Comparison of ENCODE assay signal across 19 mouse cellular contexts in the genomic region with DNA sequence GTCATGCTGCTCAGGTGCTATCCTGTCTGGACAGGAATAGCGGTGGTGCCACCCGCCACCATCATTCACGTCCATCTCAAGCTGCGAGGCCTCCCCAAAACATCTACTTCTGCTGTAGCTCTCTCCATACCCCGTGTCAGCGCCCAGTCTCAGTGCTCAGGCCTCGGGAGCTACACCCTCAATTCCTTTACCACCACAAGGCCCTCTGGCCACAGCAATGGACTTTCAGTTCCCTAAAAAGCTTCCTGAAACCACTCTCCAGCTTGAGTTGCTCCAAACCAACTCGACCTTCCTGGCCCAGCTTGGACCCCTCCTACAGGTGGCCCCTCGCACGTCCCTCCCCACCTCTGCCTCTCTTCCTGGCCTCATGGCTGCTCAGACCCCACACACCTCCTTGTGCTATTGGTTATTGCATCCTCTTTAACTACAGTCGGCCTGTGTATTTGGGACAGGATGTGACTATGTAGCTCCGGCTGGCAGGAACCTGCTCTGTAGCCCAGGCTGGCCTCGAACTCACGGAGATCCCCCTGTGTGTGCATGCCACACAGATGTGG. TPM values are rescaled to one million over a fixed set of nuclear protein-coding genes. Genes with fewer than 3 reads are reported as not detected.
DNase-seq lines count a peak whose midpoint lies in the region; ATAC-seq and TF ChIP-seq lines count a peak whose summit lies in the region.
"Had no signal": no experiment of that assay in that cellular context is flagged by ENCODE, and none has a peak within 500 bp of the region (broad histone marks: within the 10 kb centered on the region; RNA-seq: fewer than 3 reads in every experiment).

No protein-coding gene starts in this region.

- no peaks in the 10 kb centered on the region for H3K9me3 ChIP-seq in forebrain, embryonic 12.5 days
- no peaks in the 10 kb centered on the region for H3K9me3 ChIP-seq in forebrain, postnatal 0 days (ENCODE audit: low read length)
- no peaks in the 10 kb centered on the region for H3K9me3 ChIP-seq in liver, embryonic 16.5 days (replicated peaks; ENCODE audit: control insufficient read depth, low read length)
- H3K9me3 ChIP-seq: embryonic facial prominence, embryonic 15.5 days; lung, embryonic 15.5 days; stomach, embryonic 15.5 days had no signal

- H3K36me3 ChIP-seq in forebrain, embryonic 12.5 days (replicated peaks), result peaks cover 73% of the 10 kb centered on the region
- peaks cover 53% of the 10 kb centered on the region for H3K36me3 ChIP-seq in forebrain, postnatal 0 days (ENCODE audit: insufficient read depth)
- H3K36me3 ChIP-seq in liver, embryonic 16.5 days (ENCODE audit: control insufficient read depth, insufficient read depth), result peaks cover 89% of the 10 kb centered on the region
- H3K36me3 ChIP-seq in splenic B cell, adult 2 months (ENCODE audit: control insufficient read depth, insufficient read depth, low read length, poor library complexity, severe bottlenecking), result peaks cover 17% of the 10 kb centered on the region

- H3K27ac ChIP-seq in forebrain, embryonic 12.5 days, result no peak overlapping the region
- H3K27ac ChIP-seq in forebrain, postnatal 0 days (ENCODE audit: low read depth, low read length), result no peak overlapping the region
- H3K27ac ChIP-seq in liver, embryonic 16.5 days (ENCODE audit: low read length), result 0 out of 2 replicates have a peak overlapping the region, but pooled peaks have one; percentile 24
- H3K27ac ChIP-seq: embryonic facial prominence, embryonic 15.5 days; lung, embryonic 15.5 days; stomach, embryonic 15.5 days had no signal

- no peak for ATAC-seq in forebrain, embryonic 12.5 days (ENCODE audit: low FRiP score)
- no peak for ATAC-seq in forebrain, postnatal 0 days
- ATAC-seq in liver, embryonic 16.5 days (ENCODE audit: low read depth), result no peak
- ATAC-seq: forebrain, embryonic 14.5 days had no signal

- H3K9ac ChIP-seq in forebrain, embryonic 12.5 days, result peak overlapping the region; percentile 17; the same call in 1 of the 2 replicates
- no peak overlapping the region for H3K9ac ChIP-seq in forebrain, postnatal 0 days
- no peak overlapping the region for H3K9ac ChIP-seq in liver, embryonic 16.5 days (ENCODE audit: low read depth, low read length)
- H3K9ac ChIP-seq: embryonic facial prominence, embryonic 15.5 days; lung, embryonic 15.5 days; stomach, embryonic 15.5 days had no signal

- no peak for DNase-seq in forebrain, postnatal 0 days
- DNase-seq in lung, postnatal 4 days, result peak; percentile 40 to 44
- no peak for DNase-seq in lung, postnatal 25 days (ENCODE audit: low spot score)
- DNase-seq in splenic B cell, adult 2 months (ENCODE audit: low read depth, low spot score), result peak; percentile 60
- DNase-seq in adrenal gland, adult 18-20 months (ENCODE audit: low spot score in 2 of 2), result no peak
- no peak for DNase-seq in Muller cell, postnatal 12 days (ENCODE audit: inconsistent ontology term)
- DNase-seq: layer of hippocampus, postnatal 36 days had no signal

- H3K4me2 ChIP-seq in forebrain, embryonic 12.5 days, result no peak overlapping the region
- no peak overlapping the region for H3K4me2 ChIP-seq in forebrain, postnatal 0 days (ENCODE audit: low read depth)
- H3K4me2 ChIP-seq in liver, embryonic 16.5 days (ENCODE audit: low read depth, low read length), result no peak overlapping the region
- H3K4me2 ChIP-seq: embryonic facial prominence, embryonic 15.5 days; heart, embryonic 11.5 days; lung, embryonic 15.5 days; midbrain, embryonic 11.5 days; stomach, embryonic 15.5 days had no signal

- H3K4me1 ChIP-seq in forebrain, embryonic 12.5 days, result peaks cover 20% of the 10 kb centered on the region
- H3K4me1 ChIP-seq in forebrain, postnatal 0 days (ENCODE audit: insufficient read depth), result peaks cover 9% of the 10 kb centered on the region
- H3K4me1 ChIP-seq in liver, embryonic 16.5 days (ENCODE audit: control insufficient read depth, low read depth, low read length), result peaks cover 48% of the 10 kb centered on the region

- 93% methylated on average over 14 of the region's 14 CpGs for WGBS in forebrain, embryonic 12.5 days
- WGBS in forebrain, postnatal 0 days, result 92% methylated on average over 14 of the region's 14 CpGs
- 76% methylated on average over 14 of the region's 14 CpGs for WGBS in liver, embryonic 16.5 days (ENCODE audit: insufficient replicate concordance)

- no peak for TF ChIP-seq CTCF in forebrain, postnatal 0 days (IDR thresholded peaks at IDR 0.05; ENCODE audit: low read depth)

- 0 out of 2 replicates have a peak, but pooled peaks cover 6% of the 10 kb centered on the region for H3K27me3 ChIP-seq in forebrain, embryonic 12.5 days
- no peaks in the 10 kb centered on the region for H3K27me3 ChIP-seq in forebrain, postnatal 0 days (ENCODE audit: insufficient read depth, low read length)
- no peaks in the 10 kb centered on the region for H3K27me3 ChIP-seq in liver, embryonic 16.5 days (ENCODE audit: control insufficient read depth, insufficient read depth, low read depth, low read length)
- no peaks in the 10 kb centered on the region for H3K27me3 ChIP-seq in splenic B cell, adult 2 months (ENCODE audit: control insufficient read depth, insufficient read depth, low read length, poor library complexity, severe bottlenecking)
- H3K27me3 ChIP-seq: embryonic facial prominence, embryonic 15.5 days; lung, embryonic 15.5 days; stomach, embryonic 15.5 days had no signal

- no peak overlapping the region for H3K4me3 ChIP-seq in forebrain, embryonic 12.5 days (replicated peaks)
- no peak overlapping the region for H3K4me3 ChIP-seq in forebrain, postnatal 0 days (ENCODE audit: low read depth, low read length)
- no peak overlapping the region for H3K4me3 ChIP-seq in liver, embryonic 16.5 days (ENCODE audit: low read depth, low read length)
- H3K4me3 ChIP-seq: embryonic facial prominence, embryonic 15.5 days; lung, embryonic 15.5 days; stomach, embryonic 15.5 days had no signal

RNA-seq across cellular contexts. Expression of a gene that starts 7.8 kb away (rescaled TPM):
- 0.29 TPM in 1 of 2 replicates, not detected in the other for polyA plus RNA-seq in forebrain, embryonic 12.5 days (2016; fragmentation: Nextera tagmentation; extraction: Ambion mirVana)
- total RNA-seq in forebrain, postnatal 0 days (2014; rRNA removed), result not detected in 2 replicates
- polyA plus RNA-seq in forebrain, postnatal 0 days (2015; fragmentation: Nextera tagmentation; extraction: Ambion mirVana), result 0.17 TPM in 1 of 2 replicates, not detected in the other
- 0.14 TPM in 2 replicates for polyA plus RNA-seq in liver, embryonic 16.5 days (2015; fragmentation: Nextera tagmentation; extraction: Ambion mirVana)
- not detected for total RNA-seq in adrenal gland, adult 18-20 months (2021)
- total RNA-seq: gastrocnemius, adult 18-20 months; heart, postnatal 4 days; layer of hippocampus, postnatal 36 days had no signal
- polyA plus RNA-seq: brain, embryonic 14.5 days; forebrain, embryonic 14.5 days; heart, embryonic 11.5 days; limb, embryonic 11.5 days; midbrain, embryonic 11.5 days had no signal

RNA-seq across cellular contexts. Expression of a gene that starts 14.1 kb away (rescaled TPM):
- polyA plus RNA-seq in forebrain, embryonic 12.5 days (2016; fragmentation: Nextera tagmentation; extraction: Ambion mirVana), result 6.1 and 6.7 TPM in 2 replicates
- 28.5 and 33.2 TPM in 2 replicates for total RNA-seq in forebrain, postnatal 0 days (2014; rRNA removed)
- polyA plus RNA-seq in forebrain, postnatal 0 days (2015; fragmentation: Nextera tagmentation; extraction: Ambion mirVana), result 41.3 and 53.0 TPM in 2 replicates
- polyA plus RNA-seq in liver, embryonic 16.5 days (2015; fragmentation: Nextera tagmentation; extraction: Ambion mirVana), result 104 and 105 TPM in 2 replicates
- total RNA-seq in adrenal gland, adult 18-20 months (2021), result 10 to 100 TPM; 33.5 to 45.6 TPM

RNA-seq across cellular contexts. Expression of a gene that starts 17.5 kb away (rescaled TPM):
- 170 and 172 TPM in 2 replicates for polyA plus RNA-seq in forebrain, embryonic 12.5 days (2016; fragmentation: Nextera tagmentation; extraction: Ambion mirVana)
- 169 and 172 TPM in 2 replicates for total RNA-seq in forebrain, postnatal 0 days (2014; rRNA removed)
- 165 and 200 TPM in 2 replicates for polyA plus RNA-seq in forebrain, postnatal 0 days (2015; fragmentation: Nextera tagmentation; extraction: Ambion mirVana)
- polyA plus RNA-seq in liver, embryonic 16.5 days (2015; fragmentation: Nextera tagmentation; extraction: Ambion mirVana), result 29.7 and 32.5 TPM in 2 replicates
- 10 to 100 TPM; 42.9 to 61.5 TPM for total RNA-seq in adrenal gland, adult 18-20 months (2021)

RNA-seq across cellular contexts. Expression of a gene that starts 23.3 kb away (rescaled TPM):
- polyA plus RNA-seq in forebrain, embryonic 12.5 days (2016; fragmentation: Nextera tagmentation; extraction: Ambion mirVana), result 32.4 and 35.1 TPM in 2 replicates
- total RNA-seq in forebrain, postnatal 0 days (2014; rRNA removed), result 57.4 and 67.1 TPM in 2 replicates
- 10.2 and 17.2 TPM in 2 replicates for polyA plus RNA-seq in forebrain, postnatal 0 days (2015; fragmentation: Nextera tagmentation; extraction: Ambion mirVana)
- 8.2 and 9.7 TPM in 2 replicates for polyA plus RNA-seq in liver, embryonic 16.5 days (2015; fragmentation: Nextera tagmentation; extraction: Ambion mirVana)
- total RNA-seq in adrenal gland, adult 18-20 months (2021), result 100 to 1,000 TPM in 1 of 2 experiments, 10 to 100 TPM in 1; 84.6 to 103 TPM

RNA-seq across cellular contexts. Expression of a gene that starts 23.4 kb away (rescaled TPM):
- polyA plus RNA-seq in forebrain, embryonic 12.5 days (2016; fragmentation: Nextera tagmentation; extraction: Ambion mirVana), result 19.2 and 22.2 TPM in 2 replicates
- 14.4 and 19.7 TPM in 2 replicates for total RNA-seq in forebrain, postnatal 0 days (2014; rRNA removed)
- 8.7 and 9.0 TPM in 2 replicates for polyA plus RNA-seq in forebrain, postnatal 0 days (2015; fragmentation: Nextera tagmentation; extraction: Ambion mirVana)
- 12.9 and 15.2 TPM in 2 replicates for polyA plus RNA-seq in liver, embryonic 16.5 days (2015; fragmentation: Nextera tagmentation; extraction: Ambion mirVana)
- 10 to 100 TPM; 36.9 to 45.8 TPM for total RNA-seq in adrenal gland, adult 18-20 months (2021)

Comparison
In these comparisons a context has a peak if more than half of its experiments do, and no peak if none do; other contexts are left out.
1. DNase-seq: peak in lung, postnatal 4 days (2 of 2) and splenic B cell, adult 2 months (single experiment); none in forebrain, postnatal 0 days (single experiment), lung, postnatal 25 days (single experiment), adrenal gland, adult 18-20 months (0 of 2) and Muller cell, postnatal 12 days (single experiment).